Mouse (Mus musculus): ENCODE measurements around the gene Arhgdia. TPM values are rescaled to one million over a fixed set of nuclear protein-coding genes. Genes with fewer than 3 reads are reported as not detected.

The Arhgdia gene
- total RNA-seq, 2 experiments from 2014 or later = 193 to 401 TPM

- peak; percentile 36; the same call in 1 of the 2 replicates for ATAC-seq (replicated peaks; ENCODE audit: poor library complexity)
These were observed 51.1 kb downstream of the Arhgdia start, which contains the start of gene Gcgr for GRCm38 (mm10) chr11:120530085-120530964. TSS of gene Gcgr (plus strand) at chr11:120530699.

DNA sequence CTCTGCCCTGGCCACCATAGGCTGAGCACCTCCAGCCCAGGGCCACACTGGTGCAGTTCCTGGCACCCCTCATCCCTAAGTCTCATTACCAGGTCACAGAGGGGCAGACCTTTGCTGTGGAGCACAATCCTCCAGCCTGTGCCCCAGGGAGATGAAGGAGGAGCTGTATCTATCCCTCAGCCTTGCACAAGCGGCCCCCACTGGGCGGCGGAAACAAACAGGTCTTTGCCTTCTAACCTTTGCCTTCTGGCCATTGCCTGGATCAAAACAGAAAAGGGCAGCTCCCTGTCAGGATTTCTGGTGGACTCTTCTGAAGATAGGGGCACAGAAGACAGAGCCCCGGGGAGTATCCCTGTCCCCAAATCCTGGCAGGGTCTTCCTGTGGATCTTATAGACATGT lies 52.5 kb downstream of the Arhgdia start:
- ATAC-seq (replicated peaks; ENCODE audit: poor library complexity) = no peak

Other genes with a start within 250 kb of the Arhgdia start
Only the 30 nearest of the 35 such genes appear.
- gene Nploc4, start 143.9 kb downstream of the Arhgdia start, total RNA-seq (2015) = 37.2 and 41.0 TPM in 2 replicates
- 34.3 and 35.4 TPM in 2 replicates for gene Nploc4, start 143.9 kb downstream of the Arhgdia start, total RNA-seq (2017)
- not detected in 2 replicates for gene Tspan10, start 139.0 kb downstream of the Arhgdia start, total RNA-seq (2015)
- gene Tspan10, start 139.0 kb downstream of the Arhgdia start, total RNA-seq (2017) = not detected in 2 replicates
- gene Pde6g, start 128.1 kb downstream of the Arhgdia start, total RNA-seq (2015) = 0.27 and 0.32 TPM in 2 replicates
- gene Pde6g, start 128.1 kb downstream of the Arhgdia start, total RNA-seq (2017) = not detected in 2 replicates
- gene Oxld1, start 123.6 kb downstream of the Arhgdia start, total RNA-seq (2015) = 10.4 and 10.7 TPM in 2 replicates
- 9.7 and 14.8 TPM in 2 replicates for gene Oxld1, start 123.6 kb downstream of the Arhgdia start, total RNA-seq (2017)
- gene Ccdc137, start 123.5 kb downstream of the Arhgdia start, total RNA-seq (2015) = 24.9 and 27.2 TPM in 2 replicates
- 57.1 and 58.3 TPM in 2 replicates for gene Ccdc137, start 123.5 kb downstream of the Arhgdia start, total RNA-seq (2017)
- 13.8 and 19.8 TPM in 2 replicates for gene Arl16, start 114.0 kb downstream of the Arhgdia start, total RNA-seq (2015)
- gene Arl16, start 114.0 kb downstream of the Arhgdia start, total RNA-seq (2017) = 18.8 and 20.2 TPM in 2 replicates
- gene Mrpl12, start 97.0 kb downstream of the Arhgdia start, total RNA-seq (2015) = 107 and 121 TPM in 2 replicates
- gene Mrpl12, start 97.0 kb downstream of the Arhgdia start, total RNA-seq (2017) = 136 and 142 TPM in 2 replicates
- gene Slc25a10, start 89.8 kb downstream of the Arhgdia start, total RNA-seq (2015) = 11.9 and 14.4 TPM in 2 replicates
- gene Slc25a10, start 89.8 kb downstream of the Arhgdia start, total RNA-seq (2017) = 16.2 and 19.7 TPM in 2 replicates
- gene Gcgr, start 50.9 kb downstream of the Arhgdia start, total RNA-seq (2015) = not detected in 2 replicates
- gene Gcgr, start 50.9 kb downstream of the Arhgdia start, total RNA-seq (2017) = not detected in 2 replicates
- gene Mcrip1, start 31.9 kb downstream of the Arhgdia start, total RNA-seq (2015) = 71.6 and 75.3 TPM in 2 replicates
- gene Mcrip1, start 31.9 kb downstream of the Arhgdia start, total RNA-seq (2017) = 24.2 and 25.8 TPM in 2 replicates
- not detected in 2 replicates for gene Ppp1r27, start 30.5 kb downstream of the Arhgdia start, total RNA-seq (2015)
- gene Ppp1r27, start 30.5 kb downstream of the Arhgdia start, total RNA-seq (2017) = 1.3 TPM in 1 of 2 replicates, not detected in the other
- gene P4hb, start 8.4 kb downstream of the Arhgdia start, total RNA-seq (2015) = 669 and 748 TPM in 2 replicates
- 1,254 and 1,320 TPM in 2 replicates for gene P4hb, start 8.4 kb downstream of the Arhgdia start, total RNA-seq (2017)
- gene Alyref, start 16.7 kb upstream of the Arhgdia start, total RNA-seq (2015) = 197 and 227 TPM in 2 replicates
- gene Alyref, start 16.7 kb upstream of the Arhgdia start, total RNA-seq (2017) = 266 and 298 TPM in 2 replicates
- gene Anapc11, start 16.8 kb upstream of the Arhgdia start, total RNA-seq (2015) = 66.2 and 67.6 TPM in 2 replicates
- 22.9 and 25.7 TPM in 2 replicates for gene Anapc11, start 16.8 kb upstream of the Arhgdia start, total RNA-seq (2017)
- gene Npb, start 26.9 kb upstream of the Arhgdia start, total RNA-seq (2015) = 0.59 TPM in 1 of 2 replicates, not detected in the other
- gene Npb, start 26.9 kb upstream of the Arhgdia start, total RNA-seq (2017) = not detected in 2 replicates
- gene Pcyt2, start 36.3 kb upstream of the Arhgdia start, total RNA-seq (2015) = 15.9 and 20.2 TPM in 2 replicates
- 23.8 and 24.5 TPM in 2 replicates for gene Pcyt2, start 36.3 kb upstream of the Arhgdia start, total RNA-seq (2017)
- 22.9 and 24.2 TPM in 2 replicates for gene Sirt7, start 43.6 kb upstream of the Arhgdia start, total RNA-seq (2015)
- 60.4 and 63.4 TPM in 2 replicates for gene Sirt7, start 43.6 kb upstream of the Arhgdia start, total RNA-seq (2017)
- gene Mafg, start 52.0 kb upstream of the Arhgdia start, total RNA-seq (2015) = 15.0 and 16.4 TPM in 2 replicates
- gene Mafg, start 52.0 kb upstream of the Arhgdia start, total RNA-seq (2017) = 24.2 and 29.5 TPM in 2 replicates
- 9.8 and 10.3 TPM in 2 replicates for gene Pycr1, start 62.1 kb upstream of the Arhgdia start, total RNA-seq (2015)
- 5.1 and 6.2 TPM in 2 replicates for gene Pycr1, start 62.1 kb upstream of the Arhgdia start, total RNA-seq (2017)
- 1.3 and 1.5 TPM in 2 replicates for gene Myadml2, start 66.5 kb upstream of the Arhgdia start, total RNA-seq (2015)
- gene Myadml2, start 66.5 kb upstream of the Arhgdia start, total RNA-seq (2017) = 4.0 TPM in 1 of 2 replicates, not detected in the other
- gene Notum, start 79.6 kb upstream of the Arhgdia start, total RNA-seq (2015) = not detected in 2 replicates
- gene Notum, start 79.6 kb upstream of the Arhgdia start, total RNA-seq (2017) = not detected in 2 replicates
- gene Aspscr1, start 91.3 kb upstream of the Arhgdia start, total RNA-seq (2015) = 39.6 and 54.6 TPM in 2 replicates
- gene Aspscr1, start 91.3 kb upstream of the Arhgdia start, total RNA-seq (2017) = 33.7 and 46.6 TPM in 2 replicates
- gene Cenpx, start 132.1 kb upstream of the Arhgdia start, total RNA-seq (2015) = 116 and 136 TPM in 2 replicates
- gene Cenpx, start 132.1 kb upstream of the Arhgdia start, total RNA-seq (2017) = 100 and 106 TPM in 2 replicates
- 10.6 and 11.0 TPM in 2 replicates for gene Lrrc45, start 132.3 kb upstream of the Arhgdia start, total RNA-seq (2015)
- 37.6 and 42.3 TPM in 2 replicates for gene Lrrc45, start 132.3 kb upstream of the Arhgdia start, total RNA-seq (2017)
- 0.44 and 0.76 TPM in 2 replicates for gene Rac3, start 139.8 kb upstream of the Arhgdia start, total RNA-seq (2015)
- 0.25 TPM in 1 of 2 replicates, not detected in the other for gene Rac3, start 139.8 kb upstream of the Arhgdia start, total RNA-seq (2017)
- gene Dcxr, start 145.7 kb upstream of the Arhgdia start, total RNA-seq (2015) = 16.3 and 18.7 TPM in 2 replicates
- 16.5 and 17.1 TPM in 2 replicates for gene Dcxr, start 145.7 kb upstream of the Arhgdia start, total RNA-seq (2017)
- not detected in 2 replicates for gene Cbr2, start 150.5 kb upstream of the Arhgdia start, total RNA-seq (2015)
- gene Cbr2, start 150.5 kb upstream of the Arhgdia start, total RNA-seq (2017) = 1.3 TPM in 1 of 2 replicates, not detected in the other
- 28.6 and 31.3 TPM in 2 replicates for gene Hmga1b, start 181.2 kb upstream of the Arhgdia start, total RNA-seq (2015)
- gene Hmga1b, start 181.2 kb upstream of the Arhgdia start, total RNA-seq (2017) = 20.6 and 25.8 TPM in 2 replicates
- 11.6 and 12.2 TPM in 2 replicates for gene Rfng, start 202.6 kb upstream of the Arhgdia start, total RNA-seq (2015)
- 2.7 and 5.2 TPM in 2 replicates for gene Rfng, start 202.6 kb upstream of the Arhgdia start, total RNA-seq (2017)
- gene Gps1, start 202.6 kb upstream of the Arhgdia start, total RNA-seq (2015) = 81.2 and 99.9 TPM in 2 replicates
- gene Gps1, start 202.6 kb upstream of the Arhgdia start, total RNA-seq (2017) = 90.0 and 93.4 TPM in 2 replicates

Data from megakaryocyte progenitor cell, adult 5-6 weeks (primary cell).